ENCODE assay signal across 19 mouse cellular contexts in genomic region chr13:73735270-73735669, GRCm38 (mm10). TPM values are rescaled to one million over a fixed set of nuclear protein-coding genes. Genes with fewer than 3 reads are reported as not detected.
DNase-seq lines count a peak whose midpoint lies in the region; ATAC-seq and TF ChIP-seq lines count a peak whose summit lies in the region.
"Had no signal": no experiment of that assay in that cellular context is flagged by ENCODE, and none has a peak within 500 bp of the region (broad histone marks: within the 10 kb centered on the region; RNA-seq: fewer than 3 reads in every experiment).

No protein-coding gene starts in this region.

- no peak for TF ChIP-seq POLR2A in kidney, adult 2 months (IDR thresholded peaks at IDR 0.05; ENCODE audit: low read depth, low read length)

- H3K27ac ChIP-seq in kidney, embryonic 16.5 days (ENCODE audit: low read length) = no peak overlapping the region
- no peak overlapping the region for H3K27ac ChIP-seq in kidney, adult 2 months (ENCODE audit: insufficient read depth, low read depth, low read length)
- H3K27ac ChIP-seq in lung, postnatal 0 days (ENCODE audit: low read length) = no peak overlapping the region
- no peak overlapping the region for H3K27ac ChIP-seq in forebrain, postnatal 0 days (ENCODE audit: low read depth, low read length)
- H3K27ac ChIP-seq: embryonic facial prominence, embryonic 15.5 days; layer of hippocampus, adult 2 months had no signal

- no peak for DNase-seq in kidney, adult 2 months
- peak; percentile 51 to 69 for DNase-seq in urinary bladder, adult 18-20 months (ENCODE audit: low spot score in 2 of 2)
- no peak for DNase-seq in urinary bladder, postnatal 10 days (ENCODE audit: low spot score)
- DNase-seq in lung, postnatal 0 days (ENCODE audit: low spot score) = peak; percentile 30
- no peak for DNase-seq in forebrain, postnatal 0 days
- DNase-seq: cerebellum, adult 11 months; gastrocnemius, postnatal 14 days; right cerebral cortex, postnatal 14 days had no signal

- TF ChIP-seq CTCF in kidney, adult 2 months (conservative IDR thresholded peaks at IDR 0.05; ENCODE audit: insufficient read depth, insufficient read length, low read depth, low read length) = no peak
- no peak for TF ChIP-seq CTCF in lung, postnatal 0 days (IDR thresholded peaks at IDR 0.05)
- no peak for TF ChIP-seq CTCF in forebrain, postnatal 0 days (IDR thresholded peaks at IDR 0.05; ENCODE audit: low read depth)

- peak; percentile 67 for ATAC-seq in kidney, embryonic 16.5 days (ENCODE audit: low FRiP score, low TSS enrichment)
- peak; percentile 11; the same call in 1 of the 2 replicates for ATAC-seq in lung, postnatal 0 days
- no peak for ATAC-seq in granulocyte monocyte progenitor cell, adult 5-6 weeks (replicated peaks; ENCODE audit: poor library complexity, severe bottlenecking)
- no peak for ATAC-seq in forebrain, postnatal 0 days
- ATAC-seq: forebrain, embryonic 14.5 days had no signal

- no peak overlapping the region for H3K9ac ChIP-seq in kidney, embryonic 16.5 days (replicated peaks; ENCODE audit: low read length)
- no peak overlapping the region for H3K9ac ChIP-seq in lung, postnatal 0 days (replicated peaks; ENCODE audit: low read depth)
- H3K9ac ChIP-seq in forebrain, postnatal 0 days = no peak overlapping the region
- H3K9ac ChIP-seq: embryonic facial prominence, embryonic 15.5 days had no signal

- WGBS in kidney, embryonic 16.5 days = 55% methylated on average over 8 of the region's 8 CpGs
- WGBS in kidney, adult 2 months = 54% methylated on average over 8 of the region's 8 CpGs
- WGBS in lung, postnatal 0 days = 45% methylated on average over 8 of the region's 8 CpGs
- 84% methylated on average over 8 of the region's 8 CpGs for WGBS in forebrain, postnatal 0 days

- no peak overlapping the region for H3K4me2 ChIP-seq in kidney, embryonic 16.5 days (replicated peaks; ENCODE audit: low read depth, low read length)
- no peak overlapping the region for H3K4me2 ChIP-seq in lung, postnatal 0 days (replicated peaks; ENCODE audit: low read depth, low read length)
- H3K4me2 ChIP-seq in forebrain, postnatal 0 days (ENCODE audit: low read depth) = no peak overlapping the region
- H3K4me2 ChIP-seq: embryonic facial prominence, embryonic 15.5 days had no signal

- no peak overlapping the region for H3K4me3 ChIP-seq in kidney, embryonic 16.5 days (ENCODE audit: low read length)
- no peak overlapping the region for H3K4me3 ChIP-seq in kidney, adult 2 months (ENCODE audit: insufficient read depth, low read depth, low read length)
- no peak overlapping the region for H3K4me3 ChIP-seq in lung, postnatal 0 days (ENCODE audit: low read depth, low read length)
- H3K4me3 ChIP-seq in forebrain, postnatal 0 days (ENCODE audit: low read depth, low read length) = no peak overlapping the region
- H3K4me3 ChIP-seq: embryonic facial prominence, embryonic 15.5 days; layer of hippocampus, adult 2 months; myocyte had no signal

- H3K4me1 ChIP-seq in kidney, embryonic 16.5 days (ENCODE audit: insufficient read depth, low read length) = peaks cover 11% of the 10 kb centered on the region
- 0 out of 2 replicates have a peak, but pooled peaks cover 3% of the 10 kb centered on the region for H3K4me1 ChIP-seq in kidney, adult 2 months (ENCODE audit: control insufficient read depth, insufficient read depth, low read length)
- no peaks in the 10 kb centered on the region; the same call in 1 of the 2 replicates for H3K4me1 ChIP-seq in lung, postnatal 0 days (ENCODE audit: insufficient read depth, low read depth, low read length)
- no peaks in the 10 kb centered on the region for H3K4me1 ChIP-seq in forebrain, postnatal 0 days (ENCODE audit: insufficient read depth)

- no peaks in the 10 kb centered on the region for H3K36me3 ChIP-seq in kidney, embryonic 16.5 days (ENCODE audit: insufficient read depth, low read length)
- H3K36me3 ChIP-seq in kidney, adult 2 months (ENCODE audit: control insufficient read depth, insufficient read depth, low read length) = no peaks in the 10 kb centered on the region
- H3K36me3 ChIP-seq in lung, postnatal 0 days (ENCODE audit: insufficient read depth, low read length) = no peaks in the 10 kb centered on the region
- H3K36me3 ChIP-seq in forebrain, postnatal 0 days (ENCODE audit: insufficient read depth) = no peaks in the 10 kb centered on the region
- H3K36me3 ChIP-seq: embryonic facial prominence, embryonic 15.5 days; G1E had no signal

- peaks cover 10% of the 10 kb centered on the region; the same call in 1 of the 2 replicates for H3K27me3 ChIP-seq in kidney, embryonic 16.5 days (ENCODE audit: insufficient read depth, low read length)
- H3K27me3 ChIP-seq in kidney, adult 2 months (replicated peaks; ENCODE audit: control insufficient read depth, insufficient read depth, low read length) = no peaks in the 10 kb centered on the region
- H3K27me3 ChIP-seq in lung, postnatal 0 days (replicated peaks; ENCODE audit: insufficient read depth, low read length) = no peaks in the 10 kb centered on the region
- H3K27me3 ChIP-seq in forebrain, postnatal 0 days (ENCODE audit: insufficient read depth, low read length) = peaks cover 7% of the 10 kb centered on the region; the same call in 1 of the 2 replicates

- TF ChIP-seq EP300 in lung, postnatal 0 days (IDR thresholded peaks at IDR 0.05) = no peak

- no peaks in the 10 kb centered on the region for H3K9me3 ChIP-seq in kidney, embryonic 16.5 days (ENCODE audit: low read length)
- no peaks in the 10 kb centered on the region for H3K9me3 ChIP-seq in lung, postnatal 0 days (ENCODE audit: low read length)
- H3K9me3 ChIP-seq in forebrain, postnatal 0 days (ENCODE audit: low read length) = no peaks in the 10 kb centered on the region
- H3K9me3 ChIP-seq: embryonic facial prominence, embryonic 15.5 days; G1E had no signal

RNA-seq across cellular contexts. Expression of gene Slc12a7, which starts 2.4 kb away (rescaled TPM):
- 27.0 and 28.1 TPM in 2 replicates for polyA plus RNA-seq in kidney, embryonic 16.5 days (2015; fragmentation: Nextera tagmentation; extraction: Ambion mirVana)
- polyA plus RNA-seq in kidney, adult 2 months (2012; rRNA removed) = 104 and 109 TPM in 2 replicates
- 10.4 and 10.5 TPM in 2 replicates for polyA plus RNA-seq in lung, postnatal 0 days (2015; fragmentation: Nextera tagmentation; extraction: Ambion mirVana)
- 3.6 and 8.3 TPM in 2 replicates for total RNA-seq in granulocyte monocyte progenitor cell, adult 5-6 weeks (2014; fragmentation: Nextera tagmentation)
- total RNA-seq in granulocyte monocyte progenitor cell, adult 5-6 weeks (2017) = 3.0 and 3.7 TPM in 2 replicates
- 4.5 and 14.8 TPM in 2 replicates for total RNA-seq in forebrain, postnatal 0 days (2014; rRNA removed)
- polyA plus RNA-seq in forebrain, postnatal 0 days (2015; fragmentation: Nextera tagmentation; extraction: Ambion mirVana) = 3.7 and 4.9 TPM in 2 replicates

RNA-seq across cellular contexts. Expression of gene Slc6a19, which starts 30.6 kb away (rescaled TPM):
- polyA plus RNA-seq in kidney, embryonic 16.5 days (2015; fragmentation: Nextera tagmentation; extraction: Ambion mirVana) = 2.1 and 2.3 TPM in 2 replicates
- polyA plus RNA-seq in kidney, adult 2 months (2012; rRNA removed) = 884 and 1,011 TPM in 2 replicates
- polyA plus RNA-seq in lung, postnatal 0 days (2015; fragmentation: Nextera tagmentation; extraction: Ambion mirVana) = not detected in 2 replicates
- not detected in 2 replicates for total RNA-seq in granulocyte monocyte progenitor cell, adult 5-6 weeks (2014; fragmentation: Nextera tagmentation)
- not detected in 2 replicates for total RNA-seq in granulocyte monocyte progenitor cell, adult 5-6 weeks (2017)
- 0.15 and 0.43 TPM in 2 replicates for total RNA-seq in forebrain, postnatal 0 days (2014; rRNA removed)
- polyA plus RNA-seq in forebrain, postnatal 0 days (2015; fragmentation: Nextera tagmentation; extraction: Ambion mirVana) = 0.13 and 0.22 TPM in 2 replicates
- total RNA-seq: layer of hippocampus, adult 2 months had no signal
- polyA plus RNA-seq: C2C12; G1E; heart, postnatal 0 days had no signal

RNA-seq across cellular contexts. Expression of gene Slc6a18, which starts 57.4 kb away (rescaled TPM):
- polyA plus RNA-seq in kidney, embryonic 16.5 days (2015; fragmentation: Nextera tagmentation; extraction: Ambion mirVana) = 34.6 and 38.4 TPM in 2 replicates
- 438 and 863 TPM in 2 replicates for polyA plus RNA-seq in kidney, adult 2 months (2012; rRNA removed)
- not detected in 2 replicates for polyA plus RNA-seq in lung, postnatal 0 days (2015; fragmentation: Nextera tagmentation; extraction: Ambion mirVana)
- not detected in 2 replicates for total RNA-seq in granulocyte monocyte progenitor cell, adult 5-6 weeks (2014; fragmentation: Nextera tagmentation)
- not detected in 2 replicates for total RNA-seq in granulocyte monocyte progenitor cell, adult 5-6 weeks (2017)
- total RNA-seq in forebrain, postnatal 0 days (2014; rRNA removed) = not detected in 2 replicates
- polyA plus RNA-seq in forebrain, postnatal 0 days (2015; fragmentation: Nextera tagmentation; extraction: Ambion mirVana) = not detected in 2 replicates
- total RNA-seq: common myeloid progenitor, adult 5-6 weeks; layer of hippocampus, adult 2 months; left cerebral cortex, postnatal 25 days had no signal
- polyA plus RNA-seq: C2C12; embryonic facial prominence, embryonic 15.5 days; forebrain, embryonic 14.5 days; G1E; heart, postnatal 0 days; myocyte had no signal

Comparison
In these comparisons a context has a peak if more than half of its experiments do, and no peak if none do; other contexts are left out.
1. DNase-seq: peak in urinary bladder, adult 18-20 months (2 of 2) and lung, postnatal 0 days (single experiment); none in kidney, adult 2 months (single experiment), urinary bladder, postnatal 10 days (single experiment) and forebrain, postnatal 0 days (single experiment).
2. RNA of gene Slc6a19, which starts 30.6 kb away (polyA plus RNA-seq): 884 to 1,011 TPM in kidney, adult 2 months; 2.1 to 2.3 TPM in kidney, embryonic 16.5 days, 0.13 to 0.22 TPM in forebrain, postnatal 0 days and not detected in lung, postnatal 0 days; every median in the first group is over 100 times any median in the second.
3. ATAC-seq: peak in kidney, embryonic 16.5 days (single experiment) and lung, postnatal 0 days (single experiment); none in granulocyte monocyte progenitor cell, adult 5-6 weeks (single experiment) and forebrain, postnatal 0 days (single experiment).
4. RNA of gene Slc6a18, which starts 57.4 kb away (polyA plus RNA-seq): 438 to 863 TPM in kidney, adult 2 months and 34.6 to 38.4 TPM in kidney, embryonic 16.5 days; not detected in lung, postnatal 0 days and not detected in forebrain, postnatal 0 days; every median in the first group is over 10 times any median in the second.